Mouse (Mus musculus): Measurements from ENCODE around the gene Cdk19.

DNA sequence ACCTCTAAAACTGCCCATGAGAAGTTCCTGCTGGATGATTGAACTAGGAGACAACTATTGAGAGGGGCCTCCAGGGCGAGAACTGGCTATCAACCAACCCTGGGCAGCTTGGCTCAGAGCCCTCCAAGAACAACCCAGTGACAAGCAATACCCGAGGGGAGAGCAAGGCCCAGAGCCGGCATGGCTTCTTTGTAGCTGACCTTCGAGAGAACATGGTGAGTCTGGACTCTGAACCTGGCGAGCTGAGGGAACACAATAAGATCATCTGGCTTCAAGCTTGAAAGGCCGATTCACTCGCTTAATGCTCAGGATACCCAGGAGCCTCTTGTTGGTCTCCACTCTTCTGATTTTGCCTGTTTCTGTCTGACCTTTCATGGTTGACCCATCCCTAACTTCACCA, 151.8 kb downstream of the Cdk19 start:
- TF ChIP-seq TAL1 (IDR thresholded peaks at IDR 0.05; ENCODE audit: low read length) = no peak
- no peak for TF ChIP-seq GATA1 (IDR thresholded peaks at IDR 0.05; ENCODE audit: low read length)

Data from erythroblast, embryonic 14.5 days (primary cell).